Mouse (Mus musculus) heart, embryonic 13.5 days (tissue): ENCODE measurements around the gene Gpt2. TPM values are rescaled to one million over a fixed set of nuclear protein-coding genes. Genes with fewer than 3 reads are reported as not detected.
A peak's percentile ranks its signal among the peaks of the same experiment; 100 is the strongest.

Source experiments
- ATAC-seq: fragments of 200-750 bp; cut with Nextera tagmentation; 2 replicates; pipeline ENCODE4 v1.8.0; 2017; ENCODE audit warnings: moderate TSS enrichment; ENCODE audit not compliant: insufficient number of reproducible peaks, low FRiP score, low TSS enrichment; ENCODE audit errors: extremely low read depth
- H3K27ac ChIP-seq: fragments of 300-500 bp; sonication (generic); replicated peaks from 2 replicates; pipeline ENCODE4 v1.5.1; 2015; ENCODE audit warnings: moderate library complexity, mild to moderate bottlenecking, inconsistent platforms
- H3K27me3 ChIP-seq: fragments of 300-500 bp; sonication (generic); replicated peaks from 2 replicates; pipeline ENCODE4 v1.6.1; 2015; ENCODE audit warnings: mild to moderate bottlenecking, inconsistent platforms
- H3K36me3 ChIP-seq: fragments of 300-500 bp; sonication (generic); 2 replicates; pipeline ENCODE4 v1.6.1; 2015; ENCODE audit warnings: mild to moderate bottlenecking, inconsistent platforms
- H3K4me1 ChIP-seq: fragments of 300-500 bp; sonication (generic); 2 replicates; pipeline ENCODE4 v1.6.1; 2015; ENCODE audit warnings: inconsistent platforms
- H3K4me2 ChIP-seq: fragments of 300-500 bp; sonication (generic); 2 replicates; pipeline ENCODE4 v1.6.1; 2015; ENCODE audit warnings: inconsistent platforms, mild to moderate bottlenecking, moderate library complexity
- H3K4me3 ChIP-seq: fragments of 300-500 bp; sonication (generic); 2 replicates; pipeline ENCODE4 v1.5.1; 2015; ENCODE audit warnings: moderate library complexity, mild to moderate bottlenecking, inconsistent platforms
- H3K9ac ChIP-seq: fragments of 300-500 bp; sonication (generic); 2 replicates; pipeline ENCODE4 v1.6.1; 2015; ENCODE audit warnings: inconsistent platforms, mild to moderate bottlenecking, moderate library complexity
- H3K9me3 ChIP-seq: fragments of 300-500 bp; sonication (generic); 2 replicates; pipeline ENCODE4 v1.6.1; 2016; ENCODE audit warnings: inconsistent platforms
- WGBS: fragments of 180-500 bp; shearing (Covaris S2); methylation state at CpG from one replicate; pipeline ENCODE4 v1.1.7; 2015; ENCODE audit warnings: mixed read lengths; 5-methylcytosine and 5-hydroxymethylcytosine counted together
- polyA plus RNA-seq: library from polyadenylated mRNA; unstranded; fragments of >200 nt; fragmentation: Nextera tagmentation; extraction: Ambion mirVana; gene quantifications from 2 replicates; pipeline ENCODE4 v1.2.1, GENCODE M21; 2015

Gpt2 gene
- polyA plus RNA-seq, 1 experiment from 2014 or later, result 7.4 TPM

- WGBS, result 80% methylated on average over 6 of the region's 6 CpGs
- H3K36me3 ChIP-seq, result peaks cover 5% of the 10 kb centered on the region; the same call in 1 of the 2 replicates
- H3K9me3 ChIP-seq, result no peaks in the 10 kb centered on the region
- peaks cover 14% of the 10 kb centered on the region for H3K4me1 ChIP-seq
- no peaks in the 10 kb centered on the region for H3K27me3 ChIP-seq
- no peak overlapping the region for H3K27ac ChIP-seq
- H3K4me2 ChIP-seq, result no peak overlapping the region
- H3K4me3 ChIP-seq, result no peak overlapping the region
- ATAC-seq, result no peak
- H3K9ac ChIP-seq, result no peak overlapping the region
These were observed 12.3 kb downstream of the Gpt2 start for GRCm38 (mm10) chr8:85504704-85505103.

GRCm38 (mm10) chr8:85506620-85507019 lies 14.2 kb downstream of the Gpt2 start:
- Histone ChIP-seq H3K27me3 (no peaks in the 10 kb centered on the region), H3K4me1 (peaks cover 2% of the 10 kb centered on the region), H3K36me3 (peaks cover 14% of the 10 kb centered on the region; the same call in 1 of the 2 replicates), H3K4me3 (no peak overlapping the region), H3K9me3 (no peaks in the 10 kb centered on the region), H3K4me2 (no peak overlapping the region), H3K9ac (no peak overlapping the region), H3K27ac (no peak overlapping the region)
- peak; percentile 3; the same call in 1 of the 2 replicates for ATAC-seq
- 81% methylated on average over 4 of the region's 4 CpGs for WGBS

- Histone ChIP-seq H3K9ac (no peak overlapping the region), H3K4me1 (no peaks in the 10 kb centered on the region), H3K27ac (no peak overlapping the region), H3K27me3 (no peaks in the 10 kb centered on the region), H3K36me3 (peaks cover 14% of the 10 kb centered on the region; the same call in 1 of the 2 replicates), H3K4me2 (no peak overlapping the region), H3K9me3 (no peaks in the 10 kb centered on the region), H3K4me3 (no peak overlapping the region)
- ATAC-seq, result no peak
- WGBS, result 66% methylated on average over 4 of the region's 4 CpGs
These were observed 16.3 kb downstream of the Gpt2 start for GRCm38 (mm10) chr8:85508661-85509060.

GRCm38 (mm10) chr8:85512234-85512633 lies 19.9 kb downstream of the Gpt2 start:
- Histone ChIP-seq H3K27me3 (no peaks in the 10 kb centered on the region), H3K4me2 (no peak overlapping the region), H3K27ac (no peak overlapping the region), H3K9ac (no peak overlapping the region), H3K36me3 (peaks cover 14% of the 10 kb centered on the region; the same call in 1 of the 2 replicates), H3K4me3 (no peak overlapping the region), H3K9me3 (no peaks in the 10 kb centered on the region), H3K4me1 (no peaks in the 10 kb centered on the region)
- WGBS, result 85% methylated on average over 8 of the region's 8 CpGs
- no peak for ATAC-seq

- no peak overlapping the region for H3K27ac ChIP-seq
- 83% methylated on average over 4 of the region's 4 CpGs for WGBS
- peaks cover 12% of the 10 kb centered on the region; the same call in 1 of the 2 replicates for H3K36me3 ChIP-seq
- H3K4me1 ChIP-seq, result no peaks in the 10 kb centered on the region
- no peak overlapping the region for H3K4me2 ChIP-seq
- H3K27me3 ChIP-seq, result no peaks in the 10 kb centered on the region
- no peak for ATAC-seq
- H3K4me3 ChIP-seq, result no peak overlapping the region
- H3K9ac ChIP-seq, result no peak overlapping the region
- H3K9me3 ChIP-seq, result no peaks in the 10 kb centered on the region
These were observed 20.9 kb downstream of the Gpt2 start for GRCm38 (mm10) chr8:85513283-85513682.

- ATAC-seq, result no peak
- no peak overlapping the region for H3K4me2 ChIP-seq
- 64% methylated on average over 7 of the region's 7 CpGs for WGBS
- peaks cover 13% of the 10 kb centered on the region for H3K36me3 ChIP-seq
- no peaks in the 10 kb centered on the region for H3K27me3 ChIP-seq
- no peak overlapping the region for H3K4me3 ChIP-seq
- no peak overlapping the region for H3K9ac ChIP-seq
- H3K9me3 ChIP-seq, result no peaks in the 10 kb centered on the region
- H3K4me1 ChIP-seq, result no peaks in the 10 kb centered on the region
- H3K27ac ChIP-seq, result no peak overlapping the region
These were observed 23.0 kb downstream of the Gpt2 start for GRCm38 (mm10) chr8:85515391-85515790.

- WGBS, result 68% methylated on average over 4 of the region's 4 CpGs
- no peak for ATAC-seq
- H3K4me3 ChIP-seq, result no peak overlapping the region
- no peaks in the 10 kb centered on the region for H3K27me3 ChIP-seq
- H3K9me3 ChIP-seq, result no peaks in the 10 kb centered on the region
- H3K4me1 ChIP-seq, result no peaks in the 10 kb centered on the region
- H3K36me3 ChIP-seq, result peaks cover 29% of the 10 kb centered on the region
- no peak overlapping the region for H3K27ac ChIP-seq
- H3K4me2 ChIP-seq, result no peak overlapping the region
- H3K9ac ChIP-seq, result no peak overlapping the region
These were observed 25.0 kb downstream of the Gpt2 start for GRCm38 (mm10) chr8:85517336-85517735.

GRCm38 (mm10) chr8:85517956-85518355 lies 25.6 kb downstream of the Gpt2 start:
- 85% methylated on average over 10 of the region's 10 CpGs for WGBS
- no peak overlapping the region for H3K27ac ChIP-seq
- H3K4me3 ChIP-seq, result no peak overlapping the region
- H3K36me3 ChIP-seq, result peaks cover 29% of the 10 kb centered on the region
- no peak overlapping the region for H3K4me2 ChIP-seq
- H3K4me1 ChIP-seq, result no peaks in the 10 kb centered on the region
- no peak for ATAC-seq
- no peaks in the 10 kb centered on the region for H3K9me3 ChIP-seq
- H3K27me3 ChIP-seq, result no peaks in the 10 kb centered on the region
- no peak overlapping the region for H3K9ac ChIP-seq

GRCm38 (mm10) chr8:85520586-85520985 lies 28.2 kb downstream of the Gpt2 start:
- Histone ChIP-seq H3K4me1 (peaks cover 8% of the 10 kb centered on the region; the same call in 1 of the 2 replicates), H3K4me3 (no peak overlapping the region), H3K36me3 (peaks cover 35% of the 10 kb centered on the region), H3K27ac (no peak overlapping the region), H3K4me2 (no peak overlapping the region), H3K27me3 (no peaks in the 10 kb centered on the region), H3K9ac (no peak overlapping the region), H3K9me3 (no peaks in the 10 kb centered on the region)
- ATAC-seq, result no peak
- 89% methylated on average over 4 of the region's 4 CpGs for WGBS

GRCm38 (mm10) chr8:85521332-85521731 lies 29.0 kb downstream of the Gpt2 start:
- peaks cover 8% of the 10 kb centered on the region; the same call in 1 of the 2 replicates for H3K4me1 ChIP-seq
- H3K27ac ChIP-seq, result no peak overlapping the region
- H3K9me3 ChIP-seq, result no peaks in the 10 kb centered on the region
- peaks cover 35% of the 10 kb centered on the region for H3K36me3 ChIP-seq
- H3K4me2 ChIP-seq, result no peak overlapping the region
- no peak overlapping the region for H3K4me3 ChIP-seq
- 80% methylated on average over 8 of the region's 8 CpGs for WGBS
- no peak for ATAC-seq
- no peaks in the 10 kb centered on the region for H3K27me3 ChIP-seq
- no peak overlapping the region for H3K9ac ChIP-seq

GRCm38 (mm10) chr8:85524086-85524485 lies 31.7 kb downstream of the Gpt2 start:
- no peak overlapping the region for H3K4me3 ChIP-seq
- 73% methylated on average over 7 of the region's 7 CpGs for WGBS
- no peak overlapping the region for H3K4me2 ChIP-seq
- ATAC-seq, result no peak
- H3K27ac ChIP-seq, result no peak overlapping the region
- H3K27me3 ChIP-seq, result no peaks in the 10 kb centered on the region
- no peak overlapping the region for H3K9ac ChIP-seq
- H3K36me3 ChIP-seq, result peaks cover 35% of the 10 kb centered on the region
- H3K9me3 ChIP-seq, result no peaks in the 10 kb centered on the region
- H3K4me1 ChIP-seq, result peaks cover 8% of the 10 kb centered on the region; the same call in 1 of the 2 replicates

- Histone ChIP-seq H3K27ac (no peak overlapping the region), H3K9ac (no peak overlapping the region), H3K9me3 (no peaks in the 10 kb centered on the region), H3K4me1 (peaks cover 8% of the 10 kb centered on the region; the same call in 1 of the 2 replicates), H3K27me3 (no peaks in the 10 kb centered on the region), H3K4me2 (no peak overlapping the region), H3K36me3 (peaks cover 27% of the 10 kb centered on the region), H3K4me3 (no peak overlapping the region)
- 21% methylated on average over 6 of the region's 6 CpGs for WGBS
- ATAC-seq, result no peak
These were observed 33.7 kb downstream of the Gpt2 start for GRCm38 (mm10) chr8:85526105-85526504.
